Mouse (Mus musculus): ENCODE results near the gene Pak3. TPM values are rescaled to one million over a fixed set of nuclear protein-coding genes. Genes with fewer than 3 reads are reported as not detected.
"Not testable (repeated sequence)": the region's sequence is repeated elsewhere in the genome, so short reads cannot be mapped to it uniquely, and the experiment has no call there.

Pak3 gene
- polyA plus RNA-seq (2011; ENCODE audit: insufficient read depth, insufficient read length, low replicate concordance, missing spikeins) = 0.35 TPM in 1 of 2 replicates, not detected in the other

- Histone ChIP-seq H3K4me3 (replicated peaks; ENCODE audit: control insufficient read depth, low read depth, low read length) (no peak within 1 kb of the TSS), H3K4me1 (ENCODE audit: control insufficient read depth, insufficient read depth, low read length) (no peaks in the 10 kb centered on the region), H3K27ac (ENCODE audit: control insufficient read depth, insufficient read depth, low read depth, low read length, poor library complexity) (no peak within 1 kb of the TSS)
- 16% methylated on average over 23 of the region's 23 CpGs for WGBS
- TF ChIP-seq POLR2A (IDR thresholded peaks at IDR 0.05; ENCODE audit: borderline replicate concordance, control insufficient read depth, low read depth, low read length) (no peak), CTCF (IDR thresholded peaks at IDR 0.05; ENCODE audit: control insufficient read depth, insufficient read depth, low read length) (no peak)
Measured at GRCm38 (mm10) chrX:143518168-143518901, at the start of gene Pak3. Gene Pak3, plus strand, starts transcription at chrX:143518591.

GRCm38 (mm10) chrX:143482866-143483265 lies 35.5 kb upstream of the Pak3 start:
- TF ChIP-seq CTCF (IDR thresholded peaks at IDR 0.05; ENCODE audit: control insufficient read depth, insufficient read depth, low read length) = no peak
- no peak for TF ChIP-seq POLR2A (IDR thresholded peaks at IDR 0.05; ENCODE audit: borderline replicate concordance, control insufficient read depth, low read depth, low read length)
- WGBS = 74% methylated on average over 3 of the region's 3 CpGs
- H3K4me1 ChIP-seq (ENCODE audit: control insufficient read depth, insufficient read depth, low read length) = no peaks in the 10 kb centered on the region
- no peak overlapping the region for H3K4me3 ChIP-seq (replicated peaks; ENCODE audit: control insufficient read depth, low read depth, low read length)
- no peak overlapping the region for H3K27ac ChIP-seq (ENCODE audit: control insufficient read depth, insufficient read depth, low read depth, low read length, poor library complexity)

- no peak overlapping the region for H3K27ac ChIP-seq (ENCODE audit: control insufficient read depth, insufficient read depth, low read depth, low read length, poor library complexity)
- WGBS = 54% methylated on average over 4 of the region's 4 CpGs
- TF ChIP-seq POLR2A (IDR thresholded peaks at IDR 0.05; ENCODE audit: borderline replicate concordance, control insufficient read depth, low read depth, low read length) (no peak), CTCF (IDR thresholded peaks at IDR 0.05; ENCODE audit: control insufficient read depth, insufficient read depth, low read length) (no peak)
Measured at GRCm38 (mm10) chrX:143501053-143501695, 17.2 kb upstream of the Pak3 start.

GRCm38 (mm10) chrX:143501776-143502365 lies 16.5 kb upstream of the Pak3 start:
- Histone ChIP-seq H3K27ac (ENCODE audit: control insufficient read depth, insufficient read depth, low read depth, low read length, poor library complexity) (no peak overlapping the region), H3K4me3 (replicated peaks; ENCODE audit: control insufficient read depth, low read depth, low read length) (no peak overlapping the region), H3K4me1 (ENCODE audit: control insufficient read depth, insufficient read depth, low read length) (no peaks in the 10 kb centered on the region)
- no peak for TF ChIP-seq POLR2A (IDR thresholded peaks at IDR 0.05; ENCODE audit: borderline replicate concordance, control insufficient read depth, low read depth, low read length)
- TF ChIP-seq CTCF (IDR thresholded peaks at IDR 0.05; ENCODE audit: control insufficient read depth, insufficient read depth, low read length) = no peak
- 60% methylated on average over 5 of the region's 5 CpGs for WGBS

More at GRCm38 (mm10) chrX:143501053-143501695, 17.2 kb upstream of the Pak3 start:
- Histone ChIP-seq H3K4me3 (replicated peaks; ENCODE audit: control insufficient read depth, low read depth, low read length) (no peak overlapping the region), H3K4me1 (ENCODE audit: control insufficient read depth, insufficient read depth, low read length) (no peaks in the 10 kb centered on the region)

GRCm38 (mm10) chrX:143518917-143519316 lies 526 bp downstream of the Pak3 start:
- WGBS = 17% methylated on average over 6 of the region's 7 CpGs
- no peak overlapping the region for H3K4me3 ChIP-seq (replicated peaks; ENCODE audit: control insufficient read depth, low read depth, low read length)
- no peak overlapping the region for H3K27ac ChIP-seq (ENCODE audit: control insufficient read depth, insufficient read depth, low read depth, low read length, poor library complexity)
- H3K4me1 ChIP-seq (ENCODE audit: control insufficient read depth, insufficient read depth, low read length) = no peaks in the 10 kb centered on the region
- TF ChIP-seq POLR2A (IDR thresholded peaks at IDR 0.05; ENCODE audit: borderline replicate concordance, control insufficient read depth, low read depth, low read length) (no peak), CTCF (IDR thresholded peaks at IDR 0.05; ENCODE audit: control insufficient read depth, insufficient read depth, low read length) (no peak)

GRCm38 (mm10) chrX:143519454-143519853 lies 1.1 kb downstream of the Pak3 start:
- H3K4me3 ChIP-seq (replicated peaks; ENCODE audit: control insufficient read depth, low read depth, low read length); H3K27ac ChIP-seq (ENCODE audit: control insufficient read depth, insufficient read depth, low read depth, low read length, poor library complexity); H3K4me1 ChIP-seq (ENCODE audit: control insufficient read depth, insufficient read depth, low read length): not testable (repeated sequence)
- 70% methylated on average over 5 of the region's 5 CpGs for WGBS

GRCm38 (mm10) chrX:143520195-143520594 lies 1.8 kb downstream of the Pak3 start:
- TF ChIP-seq CTCF (IDR thresholded peaks at IDR 0.05; ENCODE audit: control insufficient read depth, insufficient read depth, low read length) = no peak
- no peak for TF ChIP-seq POLR2A (IDR thresholded peaks at IDR 0.05; ENCODE audit: borderline replicate concordance, control insufficient read depth, low read depth, low read length)
- Histone ChIP-seq H3K4me3 (replicated peaks; ENCODE audit: control insufficient read depth, low read depth, low read length) (no peak overlapping the region), H3K4me1 (ENCODE audit: control insufficient read depth, insufficient read depth, low read length) (no peaks in the 10 kb centered on the region), H3K27ac (ENCODE audit: control insufficient read depth, insufficient read depth, low read depth, low read length, poor library complexity) (no peak overlapping the region)
- WGBS = 73% methylated on average over 1 of the region's 1 CpGs

- TF ChIP-seq CTCF (IDR thresholded peaks at IDR 0.05; ENCODE audit: control insufficient read depth, insufficient read depth, low read length) (no peak), POLR2A (IDR thresholded peaks at IDR 0.05; ENCODE audit: borderline replicate concordance, control insufficient read depth, low read depth, low read length) (no peak)
- Histone ChIP-seq H3K4me1 (ENCODE audit: control insufficient read depth, insufficient read depth, low read length) (no peaks in the 10 kb centered on the region), H3K4me3 (replicated peaks; ENCODE audit: control insufficient read depth, low read depth, low read length) (no peak overlapping the region), H3K27ac (ENCODE audit: control insufficient read depth, insufficient read depth, low read depth, low read length, poor library complexity) (no peak overlapping the region)
- WGBS = 65% methylated on average over 3 of the region's 3 CpGs
Measured at GRCm38 (mm10) chrX:143532331-143532730, 13.9 kb downstream of the Pak3 start.
